Mouse (Mus musculus) lung, postnatal 25 days (tissue): ENCODE measurements at regions not wholly inside any gene's neighbourhood (a gene's known extent, or its start where the extent isn't known, plus 50 kb on each side); places are given as distances from the start of the nearest gene placed in this dataset.
A peak's percentile ranks its signal among the peaks of the same experiment; 100 is the strongest.

ENCODE experiments used
- DNase-seq: peaks from one replicate; pipeline ENCODE4 v3.0.0; 2022; ENCODE audit warnings: low spot score

GRCm38 (mm10) chr1:80030635-80031034 is 169.7 kb upstream of the Serpine2 start:
- DNase-seq: no peak

- no peak for DNase-seq
Observed at GRCm38 (mm10) chr1:80030224-80030623, 169.2 kb upstream of the Serpine2 start.

GRCm38 (mm10) chr1:80025863-80026616 is 165.1 kb upstream of the Serpine2 start:
- DNase-seq: no peak

- no peak for DNase-seq
Observed at GRCm38 (mm10) chr1:80023518-80024095, 162.6 kb upstream of the Serpine2 start.

- DNase-seq: no peak
Observed at GRCm38 (mm10) chr1:80021866-80022265, 160.9 kb upstream of the Serpine2 start.

GRCm38 (mm10) chr1:80018391-80019065 is 157.5 kb upstream of the Serpine2 start:
- no peak for DNase-seq

- no peak for DNase-seq
Observed at GRCm38 (mm10) chr1:80015474-80015873, 154.5 kb upstream of the Serpine2 start.

GRCm38 (mm10) chr1:80014586-80014985 is 153.6 kb upstream of the Serpine2 start:
- no peak for DNase-seq

GRCm38 (mm10) chr1:80010724-80011123 is 149.7 kb upstream of the Serpine2 start:
- no peak for DNase-seq

- DNase-seq: peak; percentile 34
Observed at GRCm38 (mm10) chr1:79999081-79999480, 138.1 kb upstream of the Serpine2 start.

GRCm38 (mm10) chr1:79997911-79998310 is 136.9 kb upstream of the Serpine2 start:
- DNase-seq: no peak

- DNase-seq: no peak
Observed at GRCm38 (mm10) chr1:79997456-79997855, 136.5 kb upstream of the Serpine2 start.

- DNase-seq: no peak
Observed at GRCm38 (mm10) chr1:79984721-79985120, 123.7 kb upstream of the Serpine2 start.

GRCm38 (mm10) chr1:79982678-79983280 is 121.8 kb upstream of the Serpine2 start:
- no peak for DNase-seq

- no peak for DNase-seq
Observed at GRCm38 (mm10) chr1:79979863-79980262, 118.9 kb upstream of the Serpine2 start.

GRCm38 (mm10) chr1:79978156-79978555 is 117.2 kb upstream of the Serpine2 start:
- DNase-seq: no peak

- DNase-seq: peak; percentile 20
Observed at GRCm38 (mm10) chr1:79956121-79956520, 95.1 kb upstream of the Serpine2 start.

GRCm38 (mm10) chr1:79944231-79944630 is 83.3 kb upstream of the Serpine2 start:
- DNase-seq: no peak

- DNase-seq: peak; percentile 82
Observed at GRCm38 (mm10) chr1:79932435-79932834, 71.5 kb upstream of the Serpine2 start.

- DNase-seq: no peak
Observed at GRCm38 (mm10) chr1:79927740-79928139, 66.8 kb upstream of the Serpine2 start.

GRCm38 (mm10) chr1:79925776-79926175 is 64.8 kb upstream of the Serpine2 start:
- peak; percentile 44 for DNase-seq

- DNase-seq: no peak
Observed at GRCm38 (mm10) chr1:79921890-79922289, 60.9 kb upstream of the Serpine2 start.

- DNase-seq: no peak
Observed at GRCm38 (mm10) chr1:79921333-79921732, 60.4 kb upstream of the Serpine2 start.
